Mouse (Mus musculus) embryonic fibroblast, embryonic 13.5 days (primary cell): ENCODE measurements around the gene Upp2.

Experiments
- CTCF ChIP-seq: IDR thresholded peaks from 2 replicates; pipeline ENCODE4 v1.5.1; 2011; ENCODE audit warnings: mild to moderate bottlenecking, control low read depth, low read length, moderate library complexity, borderline replicate concordance; ENCODE audit not compliant: insufficient read depth
- POLR2A ChIP-seq: IDR thresholded peaks from 2 replicates; pipeline ENCODE4 v1.6.1; 2011; ENCODE audit warnings: low read depth, mild to moderate bottlenecking, control low read depth, low read length, moderate library complexity

GRCm38 (mm10) chr2:58748296-58748695 is 181.2 kb downstream of the Upp2 start:
- no peak for TF ChIP-seq CTCF
- no peak for TF ChIP-seq POLR2A
